Mouse (Mus musculus): ENCODE data around the gene Pde10a. TPM values are rescaled to one million over a fixed set of nuclear protein-coding genes. Genes with fewer than 3 reads are reported as not detected.

Gene Pde10a
- polyA plus RNA-seq (2016; fragmentation: Nextera tagmentation; extraction: Ambion mirVana): 2.8 and 3.5 TPM in 2 replicates

DNA sequence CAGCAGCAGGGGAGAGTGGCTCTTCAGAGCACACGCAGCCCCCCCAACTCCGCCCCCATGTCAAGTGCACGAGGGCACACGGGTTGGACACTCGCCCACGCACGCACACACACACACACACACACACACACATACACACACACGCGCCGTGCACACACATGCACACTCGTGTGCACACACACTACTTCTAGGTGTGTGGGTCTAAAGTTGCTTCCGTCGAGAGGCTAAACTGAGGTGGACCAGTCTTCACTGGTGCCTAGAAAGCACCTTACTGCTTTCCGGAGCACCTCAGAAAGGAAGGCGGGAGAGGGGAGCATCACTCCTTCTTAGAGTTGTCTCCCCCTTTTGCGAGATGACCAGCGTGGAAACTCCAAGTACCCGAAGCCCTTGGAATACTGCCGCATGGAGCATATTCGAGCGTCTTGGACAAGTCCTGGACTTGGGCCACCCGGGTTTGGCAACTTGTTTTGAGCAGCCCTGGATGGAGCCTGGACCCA lies at the start of gene Pde10a:
TSS of gene Pde10a (plus strand) at position 148 of the 497 bp plus-strand sequence.
- H3K4me3 ChIP-seq: peak within 1 kb of the TSS; percentile 65
- H3K27me3 ChIP-seq (ENCODE audit: insufficient read depth, poor library complexity, severe bottlenecking): peaks cover 83% of the 10 kb centered on the region
- H3K36me3 ChIP-seq: no peaks in the 10 kb centered on the region
- 5% methylated on average over 22 of the region's 22 CpGs for WGBS
- H3K27ac ChIP-seq: peak within 1 kb of the TSS; percentile 81
- no peaks in the 10 kb centered on the region for H3K9me3 ChIP-seq
- no peak for DNase-seq (ENCODE audit: low spot score)
- peaks cover 25% of the 10 kb centered on the region for H3K4me1 ChIP-seq

DNA sequence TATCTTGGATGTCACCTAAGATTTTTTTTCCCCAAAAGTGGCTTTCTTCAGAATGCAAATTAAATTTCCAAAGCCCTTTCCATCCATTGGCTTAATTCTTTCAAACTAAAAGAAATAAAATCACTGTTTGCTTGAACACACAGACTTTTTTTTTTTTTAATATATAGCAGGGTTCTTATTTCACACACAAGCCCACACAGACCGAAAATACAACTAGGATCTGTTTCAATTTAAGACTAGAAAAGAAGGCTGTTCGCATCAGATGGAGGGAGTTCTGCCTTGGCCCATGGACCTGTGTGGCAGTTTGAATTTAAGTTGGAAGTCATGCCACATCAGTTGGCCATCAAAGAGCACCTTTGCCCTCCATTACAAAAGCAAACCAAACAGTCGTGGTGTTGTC lies 46.6 kb upstream of the Pde10a start:
- no peak for DNase-seq (ENCODE audit: low spot score)

DNA sequence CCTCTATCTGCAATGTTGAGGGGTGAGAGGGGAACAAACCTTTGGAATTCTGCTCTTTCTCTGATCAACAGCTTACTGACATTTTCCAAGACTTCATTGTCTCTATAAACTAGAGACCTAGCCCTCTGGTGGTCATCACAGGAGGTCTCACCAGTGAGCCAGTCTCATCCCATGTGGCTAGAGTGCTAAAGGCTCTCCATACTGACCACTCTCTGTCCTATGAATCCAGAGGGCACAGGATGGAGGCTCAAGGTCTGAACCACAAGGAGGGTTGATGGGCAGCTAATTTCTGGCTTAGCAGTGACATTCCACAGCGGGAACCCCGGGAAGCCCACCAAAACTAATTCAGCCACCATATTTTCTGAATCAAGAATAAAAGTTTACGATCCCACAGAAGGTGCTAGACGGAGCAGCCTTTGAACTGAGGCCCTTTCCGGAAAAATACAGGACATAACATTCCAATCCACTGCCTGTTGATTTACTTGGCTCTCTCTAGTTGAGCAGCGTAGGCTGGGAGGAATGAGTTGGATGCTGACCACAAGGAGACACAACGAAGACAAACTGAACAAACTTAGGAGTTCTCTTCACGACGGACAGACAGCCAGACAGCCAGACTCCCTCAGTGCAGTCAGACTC lies 45.6 kb upstream of the Pde10a start:
- Histone ChIP-seq H3K36me3 (no peaks in the 10 kb centered on the region), H3K27ac (no peak overlapping the region), H3K27me3 (ENCODE audit: insufficient read depth, poor library complexity, severe bottlenecking) (no peaks in the 10 kb centered on the region; the same call in 1 of the 2 replicates), H3K9me3 (no peaks in the 10 kb centered on the region), H3K4me1 (no peaks in the 10 kb centered on the region), H3K4me3 (no peak overlapping the region)
- no peak for DNase-seq (ENCODE audit: low spot score)
- WGBS: 84% methylated on average over 9 of the region's 9 CpGs

More for the DNA sequence above, 46.6 kb upstream of the Pde10a start:
- Histone ChIP-seq H3K27ac (no peak overlapping the region), H3K27me3 (ENCODE audit: insufficient read depth, poor library complexity, severe bottlenecking) (no peaks in the 10 kb centered on the region; the same call in 1 of the 2 replicates), H3K36me3 (no peaks in the 10 kb centered on the region), H3K9me3 (no peaks in the 10 kb centered on the region), H3K4me3 (no peak overlapping the region), H3K4me1 (no peaks in the 10 kb centered on the region)
- WGBS: 75% methylated on average over 3 of the region's 3 CpGs

DNA sequence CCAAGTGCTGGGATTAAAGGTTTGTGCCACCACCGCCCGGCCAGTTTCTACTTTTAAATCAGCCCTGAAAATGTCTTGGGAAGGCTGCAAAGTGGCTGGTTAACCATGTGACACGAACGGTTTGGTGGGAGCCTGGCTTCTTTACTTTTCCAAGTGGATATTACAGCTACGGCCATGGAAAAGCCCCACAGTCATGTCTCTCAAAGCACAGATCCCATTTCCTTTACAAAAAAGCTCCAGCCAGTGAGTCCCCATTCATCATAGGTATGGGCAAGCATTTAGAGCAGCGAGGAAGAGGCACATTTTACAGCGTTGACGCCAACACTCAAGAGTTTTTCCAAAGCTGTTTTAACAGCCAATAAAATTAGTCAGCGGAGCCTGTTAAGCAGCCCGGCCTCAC lies 43.4 kb upstream of the Pde10a start:
- no peaks in the 10 kb centered on the region for H3K36me3 ChIP-seq
- 85% methylated on average over 10 of the region's 10 CpGs for WGBS
- no peak for DNase-seq (ENCODE audit: low spot score)

DNA sequence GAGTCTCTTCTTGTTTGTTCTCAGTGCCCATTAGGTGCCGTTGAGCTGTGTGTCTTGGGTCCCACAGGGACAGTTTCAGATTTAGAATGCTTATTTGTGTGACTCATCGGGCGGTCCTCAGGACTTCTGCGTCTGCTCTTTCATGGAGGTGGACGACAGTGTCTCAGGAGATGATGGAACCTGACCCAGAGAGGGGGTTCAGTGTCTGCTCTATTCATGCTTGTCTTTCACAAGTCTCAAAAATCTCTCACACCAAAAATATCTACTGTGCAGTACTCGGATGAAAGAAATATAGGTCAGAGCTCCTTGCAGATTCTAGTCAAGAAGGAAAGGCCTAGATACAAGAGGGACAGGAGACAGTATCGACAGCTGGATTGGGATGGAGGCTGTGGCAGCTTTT lies 42.3 kb upstream of the Pde10a start:
- Histone ChIP-seq H3K4me1 (no peaks in the 10 kb centered on the region), H3K27ac (no peak overlapping the region), H3K36me3 (no peaks in the 10 kb centered on the region), H3K27me3 (ENCODE audit: insufficient read depth, poor library complexity, severe bottlenecking) (peaks cover 7% of the 10 kb centered on the region; the same call in 1 of the 2 replicates), H3K9me3 (no peaks in the 10 kb centered on the region), H3K4me3 (no peak overlapping the region)
- no peak for DNase-seq (ENCODE audit: low spot score)
- WGBS: 80% methylated on average over 7 of the region's 7 CpGs

More for the DNA sequence above, 43.4 kb upstream of the Pde10a start:
- H3K27ac ChIP-seq: no peak overlapping the region
- no peak overlapping the region for H3K4me3 ChIP-seq
- no peaks in the 10 kb centered on the region for H3K4me1 ChIP-seq
- no peaks in the 10 kb centered on the region for H3K9me3 ChIP-seq
- H3K27me3 ChIP-seq (ENCODE audit: insufficient read depth, poor library complexity, severe bottlenecking): peaks cover 3% of the 10 kb centered on the region; the same call in 1 of the 2 replicates

DNA sequence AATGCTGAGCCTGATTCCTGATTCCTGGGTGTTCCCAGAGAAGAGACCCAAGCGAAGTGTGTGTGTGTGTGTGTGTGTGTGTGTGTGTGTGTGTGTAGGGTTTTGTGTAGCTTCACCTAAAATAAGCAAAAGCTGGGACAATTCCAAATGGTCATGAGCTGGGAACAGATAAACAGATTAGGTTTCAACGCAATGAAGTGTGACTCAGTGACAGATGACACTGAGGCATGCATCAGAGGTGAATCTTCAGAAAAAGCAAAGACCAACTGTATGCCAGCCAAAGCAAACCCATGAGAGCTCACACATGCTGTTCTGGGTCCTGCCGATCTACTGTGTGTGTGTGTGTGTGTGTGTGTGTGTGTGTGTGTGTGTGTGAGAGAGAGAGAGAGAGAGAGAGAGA lies 40.9 kb upstream of the Pde10a start:
- no peak for DNase-seq (ENCODE audit: low spot score)
- Histone ChIP-seq H3K4me1 (no peaks in the 10 kb centered on the region), H3K9me3 (no peaks in the 10 kb centered on the region), H3K36me3 (no peaks in the 10 kb centered on the region), H3K4me3 (no peak overlapping the region), H3K27ac (no peak overlapping the region), H3K27me3 (ENCODE audit: insufficient read depth, poor library complexity, severe bottlenecking) (peaks cover 7% of the 10 kb centered on the region; the same call in 1 of the 2 replicates)
- 50% methylated on average over 3 of the region's 3 CpGs for WGBS

DNA sequence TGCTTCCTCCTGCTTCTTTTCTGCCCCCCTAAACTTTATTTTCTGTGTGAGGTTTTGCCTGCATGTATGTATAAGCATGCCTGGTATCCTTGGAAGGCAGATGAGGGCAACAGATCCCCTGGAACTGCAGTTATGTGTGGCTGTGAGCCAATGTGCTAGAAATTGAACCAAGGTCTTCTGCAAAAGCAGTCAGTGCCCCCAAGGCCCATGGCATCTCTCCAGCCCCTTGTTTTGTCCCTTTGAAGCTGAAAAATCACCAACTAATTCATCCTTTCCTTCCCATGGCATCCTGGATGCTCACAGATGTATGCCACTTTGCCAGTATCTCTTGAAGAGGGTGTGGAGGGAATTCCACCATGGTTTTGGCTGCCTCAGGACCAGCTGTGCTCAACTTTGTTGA lies 40.0 kb upstream of the Pde10a start:
- Histone ChIP-seq H3K4me1 (no peaks in the 10 kb centered on the region), H3K36me3 (no peaks in the 10 kb centered on the region), H3K9me3 (no peaks in the 10 kb centered on the region), H3K27me3 (ENCODE audit: insufficient read depth, poor library complexity, severe bottlenecking) (peaks cover 7% of the 10 kb centered on the region; the same call in 1 of the 2 replicates), H3K4me3 (no peak overlapping the region), H3K27ac (no peak overlapping the region)
- DNase-seq (ENCODE audit: low spot score): no peak

DNA sequence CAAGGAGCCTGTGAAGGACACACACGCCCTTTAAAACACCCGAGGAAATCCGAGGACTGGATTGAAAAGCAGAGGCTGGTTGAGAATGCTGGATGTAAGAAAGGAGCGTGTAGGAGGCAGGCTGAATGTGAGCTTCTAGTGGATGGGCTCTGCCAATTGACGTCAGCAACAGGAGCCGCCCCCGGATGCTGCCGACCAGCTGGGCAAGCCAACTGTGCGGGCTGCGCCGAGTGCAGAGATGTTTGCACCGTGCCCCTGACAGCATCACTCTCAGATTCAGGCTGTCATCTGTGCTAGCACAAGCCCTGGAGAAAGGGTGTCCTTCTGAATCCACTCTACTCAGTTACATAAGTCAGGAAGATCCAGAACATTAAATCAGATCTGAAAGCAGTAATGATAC lies 37.3 kb upstream of the Pde10a start:
- no peaks in the 10 kb centered on the region for H3K4me1 ChIP-seq
- no peaks in the 10 kb centered on the region for H3K9me3 ChIP-seq
- no peak for DNase-seq (ENCODE audit: low spot score)
- H3K4me3 ChIP-seq: no peak overlapping the region
- H3K27ac ChIP-seq: no peak overlapping the region
- no peaks in the 10 kb centered on the region for H3K36me3 ChIP-seq
- H3K27me3 ChIP-seq (ENCODE audit: insufficient read depth, poor library complexity, severe bottlenecking): peaks cover 7% of the 10 kb centered on the region; the same call in 1 of the 2 replicates
- 44% methylated on average over 12 of the region's 12 CpGs for WGBS

DNA sequence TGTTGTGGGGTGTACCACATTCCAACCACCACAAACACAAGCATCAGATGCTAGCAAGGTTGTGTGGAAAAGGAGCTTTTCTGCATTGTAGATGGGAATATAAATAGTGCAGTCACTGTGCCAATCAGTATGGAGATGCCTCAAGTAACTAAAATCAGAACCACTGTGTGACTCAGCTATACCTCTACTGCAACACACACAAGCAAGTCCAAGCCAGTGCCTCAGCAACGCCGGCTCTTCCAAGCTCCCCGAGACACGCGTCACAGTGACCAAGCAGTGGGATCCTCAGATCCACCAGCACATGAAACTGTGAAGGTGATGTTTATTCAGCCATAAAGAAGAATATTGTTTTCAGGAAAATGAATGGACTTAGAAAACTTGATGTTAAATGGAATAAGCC lies 34.2 kb upstream of the Pde10a start:
- H3K9me3 ChIP-seq: no peaks in the 10 kb centered on the region
- no peaks in the 10 kb centered on the region for H3K4me1 ChIP-seq
- no peak overlapping the region for H3K4me3 ChIP-seq
- H3K27ac ChIP-seq: no peak overlapping the region
- H3K36me3 ChIP-seq: no peaks in the 10 kb centered on the region
- DNase-seq (ENCODE audit: low spot score): no peak
- WGBS: 79% methylated on average over 5 of the region's 5 CpGs
- H3K27me3 ChIP-seq (ENCODE audit: insufficient read depth, poor library complexity, severe bottlenecking): peaks cover 7% of the 10 kb centered on the region; the same call in 1 of the 2 replicates

DNA sequence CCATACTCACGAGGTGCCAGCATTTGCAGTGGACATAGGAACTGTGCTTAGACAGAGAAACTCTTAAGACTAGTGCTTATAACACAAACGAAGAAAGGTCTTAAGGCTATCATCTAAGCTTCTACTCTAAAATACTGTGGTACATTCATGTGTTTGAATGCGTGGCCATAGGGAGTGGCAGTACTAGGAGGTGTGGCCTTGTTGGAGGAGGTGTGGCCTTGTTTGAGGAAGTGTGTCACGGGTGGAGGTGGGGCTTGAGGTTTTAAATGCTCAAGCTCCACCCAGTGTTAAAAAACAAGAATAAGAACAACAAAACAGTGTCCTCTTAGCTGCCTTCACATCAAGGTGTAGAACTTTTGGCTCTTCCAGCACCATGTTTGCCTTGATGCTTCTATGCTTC lies 31.7 kb upstream of the Pde10a start:
- Histone ChIP-seq H3K27ac (no peak overlapping the region), H3K4me1 (no peaks in the 10 kb centered on the region), H3K4me3 (no peak overlapping the region), H3K27me3 (ENCODE audit: insufficient read depth, poor library complexity, severe bottlenecking) (peaks cover 12% of the 10 kb centered on the region), H3K36me3 (no peaks in the 10 kb centered on the region), H3K9me3 (no peaks in the 10 kb centered on the region)
- DNase-seq (ENCODE audit: low spot score): no peak
- 85% methylated on average over 4 of the region's 4 CpGs for WGBS

DNA sequence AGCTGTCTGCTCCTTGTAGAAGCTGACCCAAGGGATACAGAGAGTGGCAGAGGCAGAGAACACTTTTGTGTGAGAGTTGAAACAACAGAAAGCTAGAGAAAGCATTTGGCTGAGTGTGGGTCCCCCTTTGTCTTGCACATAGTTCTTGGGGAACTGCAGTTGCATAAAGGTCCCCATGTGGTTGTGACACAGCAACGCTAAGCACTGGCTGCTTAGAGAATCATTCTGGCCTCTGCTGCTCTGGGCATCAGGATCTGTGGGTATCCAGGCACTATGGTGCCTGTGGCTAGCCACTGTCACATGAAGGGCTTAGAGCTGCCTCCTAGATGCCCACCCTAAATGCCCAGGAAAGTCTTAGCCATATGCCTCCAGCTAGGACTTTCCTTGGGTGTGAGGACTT lies 27.0 kb upstream of the Pde10a start:
- no peaks in the 10 kb centered on the region for H3K4me1 ChIP-seq
- H3K27ac ChIP-seq: no peak overlapping the region
- no peaks in the 10 kb centered on the region for H3K9me3 ChIP-seq
- no peaks in the 10 kb centered on the region for H3K36me3 ChIP-seq
- no peak for DNase-seq (ENCODE audit: low spot score)
- H3K27me3 ChIP-seq (ENCODE audit: insufficient read depth, poor library complexity, severe bottlenecking): peaks cover 22% of the 10 kb centered on the region
- WGBS: 69% methylated on average over 1 of the region's 1 CpGs
- H3K4me3 ChIP-seq: no peak overlapping the region

DNA sequence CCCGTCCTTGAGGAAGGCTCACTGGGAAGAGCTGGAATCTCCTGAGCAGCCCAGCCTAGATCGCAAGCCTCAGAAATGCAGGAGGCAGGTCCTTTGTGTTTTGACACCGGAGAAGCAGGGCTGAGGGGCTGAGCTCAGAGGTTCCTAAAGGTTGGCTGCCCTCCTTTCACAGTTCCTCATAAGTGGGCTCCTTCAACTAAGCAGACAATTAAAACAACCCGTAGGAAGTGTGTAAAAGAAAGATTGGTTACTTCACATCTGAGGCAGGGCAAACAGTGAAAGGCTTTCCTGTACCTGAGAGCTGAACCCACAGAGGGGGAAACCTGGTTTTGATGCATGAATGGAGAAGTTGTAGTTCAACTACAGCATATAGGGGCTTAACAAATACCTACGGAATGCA lies 26.5 kb upstream of the Pde10a start:
- Histone ChIP-seq H3K4me1 (no peaks in the 10 kb centered on the region), H3K27ac (no peak overlapping the region), H3K4me3 (no peak overlapping the region), H3K9me3 (no peaks in the 10 kb centered on the region), H3K36me3 (no peaks in the 10 kb centered on the region), H3K27me3 (ENCODE audit: insufficient read depth, poor library complexity, severe bottlenecking) (peaks cover 22% of the 10 kb centered on the region)
- 55% methylated on average over 5 of the region's 5 CpGs for WGBS
- no peak for DNase-seq (ENCODE audit: low spot score)

DNA sequence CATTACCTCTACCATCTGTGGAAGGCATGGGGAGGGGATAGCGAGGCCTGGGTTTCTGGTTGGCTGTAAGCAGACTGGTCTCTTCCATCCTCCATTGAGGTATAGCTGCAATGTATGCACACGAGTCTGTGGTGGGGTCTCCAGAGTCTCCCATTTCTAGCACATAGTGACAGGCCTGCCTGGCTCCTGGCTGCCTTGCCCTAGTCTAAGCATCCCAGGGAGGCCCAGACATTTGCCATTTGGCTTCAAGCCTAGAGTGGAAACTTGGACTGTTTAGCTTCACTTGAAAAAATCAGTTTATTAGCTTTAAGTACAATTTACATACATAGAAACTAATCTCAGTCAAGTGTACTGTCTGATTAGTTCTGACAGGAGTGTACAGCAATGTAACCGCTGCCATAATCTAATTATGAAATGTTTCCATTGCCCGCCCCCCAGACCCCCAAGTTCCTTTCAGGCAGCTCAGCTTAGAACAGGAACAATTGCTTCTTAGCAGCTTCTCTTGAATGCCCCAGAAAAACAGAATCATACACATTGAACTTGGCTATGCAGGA lies 25.5 kb upstream of the Pde10a start:
- H3K4me3 ChIP-seq: no peak overlapping the region
- H3K27ac ChIP-seq: no peak overlapping the region
- no peaks in the 10 kb centered on the region for H3K4me1 ChIP-seq
- H3K9me3 ChIP-seq: no peaks in the 10 kb centered on the region
- peaks cover 22% of the 10 kb centered on the region for H3K27me3 ChIP-seq (ENCODE audit: insufficient read depth, poor library complexity, severe bottlenecking)
- H3K36me3 ChIP-seq: no peaks in the 10 kb centered on the region
- no peak for DNase-seq (ENCODE audit: low spot score)
- WGBS: 76% methylated on average over 4 of the region's 4 CpGs
